Comparison of ENCODE assay signal across 8 mouse cellular contexts in the genomic region with DNA sequence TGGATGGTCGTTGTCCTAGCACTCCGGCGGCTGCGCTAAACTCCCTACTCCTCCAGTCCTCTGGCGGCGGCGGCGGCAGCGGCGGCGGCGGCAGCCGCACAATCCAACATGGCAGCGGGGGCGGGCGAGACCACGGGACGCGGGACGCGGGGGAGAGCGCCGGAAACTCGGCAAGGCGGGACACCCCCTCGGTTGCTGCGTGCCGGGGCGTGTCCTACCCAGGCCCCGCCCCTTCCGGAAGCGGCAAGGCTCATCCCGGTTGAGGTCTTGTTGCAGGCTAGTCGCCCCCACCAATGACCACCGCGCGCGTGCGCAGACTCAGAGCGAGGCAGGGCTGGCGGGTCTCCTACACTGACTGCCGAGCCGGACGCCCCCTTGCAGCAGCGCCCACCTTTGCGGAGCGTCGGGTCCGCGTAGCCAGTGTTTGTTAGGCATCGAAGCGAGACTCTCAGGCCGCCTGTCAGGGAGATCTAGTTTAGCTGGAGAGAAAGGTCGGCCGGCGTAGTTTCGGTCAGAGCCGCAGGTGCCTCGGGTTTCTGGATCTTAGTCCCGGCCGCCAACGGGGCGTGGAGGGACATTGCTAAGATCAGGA. TPM values are rescaled to one million over a fixed set of nuclear protein-coding genes. Genes with fewer than 3 reads are reported as not detected.
DNase-seq lines count a peak whose midpoint lies in the region; ATAC-seq lines count a peak whose summit lies in the region.

A gene (minus strand): TSS at position 143 of the 592 bp plus-strand sequence.

- no peaks in the 10 kb centered on the region for H3K36me3 ChIP-seq in hindbrain, embryonic 16.5 days (ENCODE audit: control insufficient read depth, insufficient read depth, low read length)
- no peaks in the 10 kb centered on the region for H3K36me3 ChIP-seq in macrophage (ENCODE audit: inconsistent target)

- H3K4me1 ChIP-seq in hindbrain, embryonic 16.5 days (ENCODE audit: control insufficient read depth, insufficient read depth, low read depth, low read length) = peaks cover 16% of the 10 kb centered on the region

- DNase-seq in WW6 (ENCODE audit: low read depth, low spot score) = peak; percentile 89
- peak; percentile 97 to 99 for DNase-seq in cerebellum, postnatal 4 days (ENCODE audit: low spot score in 2 of 2)
- DNase-seq in gastrocnemius, adult 18-20 months (ENCODE audit: low spot score) = peak; percentile 98
- peak; percentile 98 to 100 for DNase-seq in left cerebral cortex, adult 18-20 months (ENCODE audit: low spot score in 2 of 2)
- DNase-seq in right cerebral cortex, adult 18-20 months = peak; percentile 99
- DNase-seq in urinary bladder, postnatal 10 days (ENCODE audit: low spot score) = peak; percentile 94

- no peaks in the 10 kb centered on the region for H3K9me3 ChIP-seq in hindbrain, embryonic 16.5 days (ENCODE audit: control insufficient read depth, low read length)

- peaks cover 42% of the 10 kb centered on the region for H3K79me2 ChIP-seq in macrophage (ENCODE audit: inconsistent target)

- H3K27me3 ChIP-seq in hindbrain, embryonic 16.5 days (replicated peaks; ENCODE audit: control insufficient read depth, insufficient read depth, low read length) = no peaks in the 10 kb centered on the region

- under 1% methylated on average over 57 of the region's 63 CpGs for WGBS in hindbrain, embryonic 16.5 days
- under 1% methylated on average over 63 of the region's 63 CpGs for WGBS in macrophage (ENCODE audit: missing documents)

- H3K27ac ChIP-seq in hindbrain, embryonic 16.5 days (ENCODE audit: low read depth, low read length) = peak within 1 kb of the TSS; percentile 97
- H3K27ac ChIP-seq in macrophage = peak within 1 kb of the TSS; percentile 51

- H3K4me2 ChIP-seq in hindbrain, embryonic 16.5 days (ENCODE audit: low read length) = peak within 1 kb of the TSS; percentile 74

- ATAC-seq in hindbrain, embryonic 16.5 days = peak; percentile 99

- H3K4me3 ChIP-seq in hindbrain, embryonic 16.5 days (ENCODE audit: low read length) = peak within 1 kb of the TSS; percentile 96
- peak within 1 kb of the TSS; percentile 74 for H3K4me3 ChIP-seq in macrophage (ENCODE audit: inconsistent target)

- peak within 1 kb of the TSS; percentile 97 for H3K9ac ChIP-seq in hindbrain, embryonic 16.5 days (ENCODE audit: low read depth, low read length)

RNA-seq across cellular contexts. Expression of the gene that starts here (rescaled TPM):
- 10 to 100 TPM; 14.8 to 18.9 TPM for total RNA-seq in gastrocnemius, adult 18-20 months (2021)
- 52.2 and 61.3 TPM in 2 replicates for polyA plus RNA-seq in hindbrain, embryonic 16.5 days (2015; fragmentation: Nextera tagmentation; extraction: Ambion mirVana)
- 100 to 1,000 TPM; 114 to 122 TPM for total RNA-seq in left cerebral cortex, adult 18-20 months (2021)
- 10 to 100 TPM; 19.0 to 84.1 (median 48.6) TPM for total RNA-seq in macrophage (2018; cell fraction: chromatin; rRNA removed)
- total RNA-seq in macrophage (2018; cell fraction: cytosol; rRNA removed) = 10 to 100 TPM in 21 of 26 experiments, 1 to 10 TPM in 5; 8.5 to 16.1 (median 13.5) TPM
- 10 to 100 TPM; 19.8 to 63.7 (median 39.8) TPM for total RNA-seq in macrophage (2018; cell fraction: nucleus; rRNA removed)
- 9.3 to 15.8 TPM (median 10.4 TPM) in 3 replicates for polyA plus RNA-seq in macrophage (2018)

Comparison
In these comparisons a context has a peak if more than half of its experiments do, and no peak if none do; other contexts are left out.
1. Peak in every context shown above with its lines: DNase-seq, ATAC-seq, H3K4me3 ChIP-seq and H3K27ac ChIP-seq.
2. RNA of the gene that starts here (total RNA-seq): 114 to 122 TPM in left cerebral cortex, adult 18-20 months; 14.8 to 18.9 TPM in gastrocnemius, adult 18-20 months; every median in the first group is over 4 times any median in the second.